Comparison of ENCODE assay signal across 12 mouse cellular contexts in genomic region chr7:55865750-55866416, GRCm38 (mm10).
"Had no signal": no experiment of that assay in that cellular context is flagged by ENCODE, and none has a peak within 500 bp of the region (broad histone marks: within the 10 kb centered on the region; RNA-seq: fewer than 3 reads in every experiment).

No protein-coding gene starts in this region.

- H3K4me2 ChIP-seq: kidney, embryonic 15.5 days; liver, embryonic 11.5 days; liver, embryonic 15.5 days; midbrain, embryonic 13.5 days; stomach, embryonic 15.5 days had no signal

- H3K9ac ChIP-seq: kidney, embryonic 15.5 days; liver, embryonic 15.5 days; midbrain, embryonic 13.5 days; stomach, embryonic 15.5 days had no signal

- ATAC-seq: lung, postnatal 0 days; midbrain, embryonic 13.5 days had no signal

- H3K9me3 ChIP-seq: kidney, embryonic 15.5 days; limb, embryonic 10.5 days; liver, embryonic 15.5 days; midbrain, embryonic 13.5 days; stomach, embryonic 15.5 days had no signal

- H3K27ac ChIP-seq: kidney, embryonic 15.5 days; limb, embryonic 10.5 days; liver, embryonic 15.5 days; midbrain, embryonic 13.5 days; stomach, embryonic 15.5 days had no signal

- H3K36me3 ChIP-seq: liver, embryonic 15.5 days; midbrain, embryonic 13.5 days; stomach, embryonic 15.5 days had no signal

- DNase-seq: kidney, adult 2 months; kidney, postnatal 25 days; lung, adult 2 months; lung, postnatal 36 days; right cerebral cortex, postnatal 14 days had no signal

- H3K4me1 ChIP-seq: limb, embryonic 10.5 days; liver, embryonic 15.5 days; stomach, embryonic 15.5 days had no signal

- H3K27me3 ChIP-seq: kidney, embryonic 15.5 days; liver, embryonic 15.5 days; midbrain, embryonic 13.5 days; stomach, embryonic 15.5 days had no signal

- H3K4me3 ChIP-seq: kidney, embryonic 15.5 days; limb, embryonic 10.5 days; liver, embryonic 15.5 days; midbrain, embryonic 13.5 days; stomach, embryonic 15.5 days had no signal
